Mouse (Mus musculus) thymus, adult 2 months (tissue): ENCODE measurements around the gene Zfp931. TPM values are rescaled to one million over a fixed set of nuclear protein-coding genes. Genes with fewer than 3 reads are reported as not detected.
A peak's percentile ranks its signal among the peaks of the same experiment; 100 is the strongest.

Experiments
- DNase-seq: peaks from one replicate; pipeline ENCODE4 v3.0.0; 2021
- H3K27ac ChIP-seq: fragments of 200-500 bp; 2 replicates; pipeline ENCODE4 v1.5.1; 2012; ENCODE audit warnings: low read length, control low read depth; ENCODE audit not compliant: control insufficient read depth, insufficient read depth
- H3K27me3 ChIP-seq: fragments of 200-500 bp; 2 replicates; pipeline ENCODE4 v1.6.1; 2012; ENCODE audit warnings: mild to moderate bottlenecking, low read length, moderate library complexity, mixed read lengths; ENCODE audit not compliant: control insufficient read depth, insufficient read depth
- H3K36me3 ChIP-seq: fragments of 200-500 bp; 2 replicates; pipeline ENCODE4 v1.6.1; 2012; ENCODE audit warnings: mild to moderate bottlenecking, low read length, moderate library complexity; ENCODE audit not compliant: control insufficient read depth, insufficient read depth
- H3K4me1 ChIP-seq: fragments of 200-500 bp; replicated peaks from 2 replicates; pipeline ENCODE4 v1.6.1; 2012; ENCODE audit warnings: low read length; ENCODE audit not compliant: control insufficient read depth, insufficient read depth
- H3K4me3 ChIP-seq: fragments of 200-500 bp; 2 replicates; pipeline ENCODE4 v1.5.1; 2012; ENCODE audit warnings: mild to moderate bottlenecking, low read length, control low read depth, moderate library complexity; ENCODE audit not compliant: control insufficient read depth, insufficient read depth
- CTCF ChIP-seq: fragments of 200-500 bp; IDR thresholded peaks from 2 replicates; pipeline ENCODE4 v1.5.1; 2012; ENCODE audit warnings: mild to moderate bottlenecking, control low read depth, low read length, moderate library complexity, borderline replicate concordance; ENCODE audit not compliant: control insufficient read depth, poor library complexity, insufficient read depth; ENCODE audit errors: extremely low read depth
- POLR2A ChIP-seq: fragments of 200-500 bp; IDR thresholded peaks from 2 replicates; pipeline ENCODE4 v1.6.1; 2012; ENCODE audit warnings: mild to moderate bottlenecking, low read length, control low read depth, moderate library complexity; ENCODE audit not compliant: control insufficient read depth, poor library complexity, insufficient read depth; ENCODE audit errors: extremely low read depth
- WGBS: fragments of 180-500 bp; shearing (Covaris S2); methylation state at CpG from one replicate; pipeline ENCODE4 v1.1.7; 2018; 5-methylcytosine and 5-hydroxymethylcytosine counted together
- polyA plus RNA-seq: library from polyadenylated mRNA; depleted of rRNA; stranded (reverse); fragments of >200 nt; gene quantifications from 2 replicates; pipeline ENCODE4 v1.2.3, GENCODE M21; 2012

Gene Zfp931
- polyA plus RNA-seq, 1 experiment: 1.9 TPM

- TF ChIP-seq CTCF (no peak), POLR2A (no peak)
- Histone ChIP-seq H3K4me1 (no peaks in the 10 kb centered on the region), H3K4me3 (no peak overlapping the region), H3K27ac (no peak overlapping the region), H3K36me3 (no peaks in the 10 kb centered on the region), H3K27me3 (no peaks in the 10 kb centered on the region; the same call in 1 of the 2 replicates)
- no peak for DNase-seq
- WGBS: 91% methylated on average over 8 of the region's 8 CpGs
Measured at GRCm38 (mm10) chr2:178120651-178121374, 42.5 kb upstream of the Zfp931 start.

- TF ChIP-seq POLR2A (no peak), CTCF (no peak)
- no peak overlapping the region for H3K27ac ChIP-seq
- H3K36me3 ChIP-seq: no peaks in the 10 kb centered on the region
- no peak for DNase-seq
- H3K27me3 ChIP-seq: no peaks in the 10 kb centered on the region; the same call in 1 of the 2 replicates
- H3K4me1 ChIP-seq: no peaks in the 10 kb centered on the region
- no peak overlapping the region for H3K4me3 ChIP-seq
Measured at GRCm38 (mm10) chr2:178120356-178120645, 42.0 kb upstream of the Zfp931 start.

- Histone ChIP-seq H3K4me1 (no peaks in the 10 kb centered on the region), H3K27me3 (no peaks in the 10 kb centered on the region; the same call in 1 of the 2 replicates), H3K36me3 (no peaks in the 10 kb centered on the region), H3K27ac (no peak overlapping the region), H3K4me3 (no peak overlapping the region)
- TF ChIP-seq CTCF: no peak
- no peak for TF ChIP-seq POLR2A
- 31% methylated on average over 19 of the region's 19 CpGs for WGBS
- DNase-seq: no peak
Measured at GRCm38 (mm10) chr2:178119561-178120355, 41.5 kb upstream of the Zfp931 start.

- no peaks in the 10 kb centered on the region for H3K4me1 ChIP-seq
- no peaks in the 10 kb centered on the region; the same call in 1 of the 2 replicates for H3K27me3 ChIP-seq
- TF ChIP-seq CTCF: no peak
- TF ChIP-seq POLR2A: no peak
- H3K36me3 ChIP-seq: no peaks in the 10 kb centered on the region
- no peak within 1 kb of the TSS for H3K27ac ChIP-seq
- no peak for DNase-seq
- no peak within 1 kb of the TSS for H3K4me3 ChIP-seq
- WGBS: 10% methylated on average over 45 of the region's 45 CpGs
Measured at GRCm38 (mm10) chr2:178118801-178119560, 40.7 kb upstream of the Zfp931 start, which contains the start of gene Phactr3. Gene Phactr3, plus strand, starts transcription at chr2:178118975.

GRCm38 (mm10) chr2:178117946-178118345 lies 39.7 kb upstream of the Zfp931 start:
- Histone ChIP-seq H3K27me3 (no peaks in the 10 kb centered on the region; the same call in 1 of the 2 replicates), H3K4me1 (no peaks in the 10 kb centered on the region), H3K27ac (no peak overlapping the region), H3K36me3 (no peaks in the 10 kb centered on the region), H3K4me3 (no peak overlapping the region)
- no peak for TF ChIP-seq CTCF
- TF ChIP-seq POLR2A: no peak
- peak; percentile 15 for DNase-seq
- WGBS: 26% methylated on average over 12 of the region's 12 CpGs

GRCm38 (mm10) chr2:178101957-178102356 lies 23.7 kb upstream of the Zfp931 start:
- H3K27me3 ChIP-seq: no peaks in the 10 kb centered on the region
- H3K4me3 ChIP-seq: no peak overlapping the region
- TF ChIP-seq POLR2A (no peak), CTCF (no peak)
- no peaks in the 10 kb centered on the region for H3K4me1 ChIP-seq
- no peak overlapping the region for H3K27ac ChIP-seq
- no peaks in the 10 kb centered on the region for H3K36me3 ChIP-seq
- peak; percentile 27 for DNase-seq
- WGBS: 14% methylated on average over 7 of the region's 7 CpGs
